Mouse (Mus musculus) cerebellum, adult (tissue): ENCODE results near the gene Fbxl16.
A peak's percentile ranks its signal among the peaks of the same experiment; 100 is the strongest.

Experiments used
- ATAC-seq: cut with Nextera tagmentation; 2 replicates; pipeline ENCODE4 v1.9.2; 2017; ENCODE audit warnings: mild to moderate bottlenecking, moderate library complexity, mixed read lengths; ENCODE audit not compliant: insufficient number of reproducible peaks, low FRiP score, low TSS enrichment

The Fbxl16 gene

GRCm38 (mm10) chr17:25827546-25828222, 18.8 kb downstream of the Fbxl16 start:
- ATAC-seq, result no peak

- ATAC-seq, result no peak
Observed at GRCm38 (mm10) chr17:25828223-25828594, 19.3 kb downstream of the Fbxl16 start.

GRCm38 (mm10) chr17:25828712-25829557, 20.1 kb downstream of the Fbxl16 start, which contains the start of gene Jmjd8:
TSS of gene Jmjd8 (plus strand) at chr17:25828867.
- peak; percentile 27; the same call in 1 of the 2 replicates for ATAC-seq

DNA sequence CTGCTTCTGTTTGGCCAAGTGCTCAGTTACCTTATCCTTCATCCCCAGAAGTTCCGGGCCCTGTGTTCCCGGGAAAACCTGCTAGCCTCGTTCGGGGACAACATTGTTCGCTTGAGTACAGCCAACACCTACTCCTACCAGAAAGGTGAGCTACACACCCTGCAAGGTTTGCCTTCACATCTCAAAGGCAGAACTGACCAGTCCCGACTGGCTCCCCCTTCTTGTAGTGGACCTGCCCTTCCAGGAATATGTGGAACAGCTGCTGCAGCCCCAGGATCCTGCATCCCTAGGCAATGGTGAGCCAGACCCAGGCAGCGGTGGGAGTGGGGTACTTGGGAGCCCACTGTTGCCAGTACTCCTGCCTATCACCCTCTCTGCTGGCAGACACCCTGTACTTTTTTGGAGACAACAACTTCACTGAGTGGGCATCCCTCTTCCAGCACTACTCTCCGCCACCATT, 20.7 kb downstream of the Fbxl16 start:
- ATAC-seq, result no peak

DNA sequence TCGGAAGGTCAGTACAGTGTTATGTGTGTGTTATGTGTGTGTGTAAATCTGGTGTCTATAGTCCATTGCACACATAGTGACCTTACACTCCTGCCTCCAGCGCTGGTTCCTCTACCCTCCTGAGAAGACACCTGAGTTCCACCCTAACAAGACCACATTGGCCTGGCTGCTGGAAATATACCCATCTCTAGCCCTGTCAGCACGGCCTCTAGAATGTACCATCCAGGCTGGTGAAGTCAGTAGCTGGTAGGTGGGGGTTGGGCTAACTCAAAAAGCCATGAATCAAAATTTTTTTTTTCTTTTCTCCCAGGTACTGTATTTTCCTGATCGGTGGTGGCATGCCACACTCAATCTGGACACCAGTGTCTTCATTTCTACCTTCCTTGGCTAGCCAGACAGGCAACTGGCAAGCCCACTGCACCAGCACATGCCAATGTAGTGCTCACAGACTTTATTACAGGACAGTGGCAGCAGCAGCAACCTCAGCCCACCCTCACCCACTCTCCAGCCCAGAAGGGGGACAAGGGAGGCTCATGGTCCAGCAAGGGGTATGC, 21.4 kb downstream of the Fbxl16 start:
- ATAC-seq, result no peak

GRCm38 (mm10) chr17:25830806-25831431, 22.0 kb downstream of the Fbxl16 start:
- ATAC-seq, result no peak

GRCm38 (mm10) chr17:25831451-25832281, 22.8 kb downstream of the Fbxl16 start:
- ATAC-seq, result no peak

GRCm38 (mm10) chr17:25832436-25833290, 23.8 kb downstream of the Fbxl16 start:
- peak; percentile 62 for ATAC-seq

DNA sequence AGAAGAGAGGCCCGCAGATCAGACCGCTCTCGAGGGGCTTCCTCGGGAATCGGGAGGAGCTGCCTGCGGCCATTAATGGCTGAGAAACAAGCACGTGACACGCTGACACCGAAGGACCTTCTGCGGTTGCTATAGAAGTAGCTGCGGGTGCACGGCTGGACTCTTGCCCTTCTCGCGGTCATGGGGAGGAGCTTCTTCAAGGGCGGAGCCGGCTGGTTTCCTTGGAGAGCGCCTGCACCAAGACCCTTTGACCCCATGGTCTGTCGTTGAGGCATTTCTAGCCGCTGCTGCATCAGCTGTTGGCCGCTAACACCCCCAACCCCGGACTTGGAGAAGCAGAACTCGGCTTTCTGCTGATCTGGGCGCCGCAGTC, 24.4 kb downstream of the Fbxl16 start, which contains the start of gene Stub1:
TSS of gene Stub1 (minus strand) at position 114 of the 373 bp plus-strand sequence.
- 0 out of 2 replicates have a peak, but pooled peaks have one; percentile 2 for ATAC-seq

DNA sequence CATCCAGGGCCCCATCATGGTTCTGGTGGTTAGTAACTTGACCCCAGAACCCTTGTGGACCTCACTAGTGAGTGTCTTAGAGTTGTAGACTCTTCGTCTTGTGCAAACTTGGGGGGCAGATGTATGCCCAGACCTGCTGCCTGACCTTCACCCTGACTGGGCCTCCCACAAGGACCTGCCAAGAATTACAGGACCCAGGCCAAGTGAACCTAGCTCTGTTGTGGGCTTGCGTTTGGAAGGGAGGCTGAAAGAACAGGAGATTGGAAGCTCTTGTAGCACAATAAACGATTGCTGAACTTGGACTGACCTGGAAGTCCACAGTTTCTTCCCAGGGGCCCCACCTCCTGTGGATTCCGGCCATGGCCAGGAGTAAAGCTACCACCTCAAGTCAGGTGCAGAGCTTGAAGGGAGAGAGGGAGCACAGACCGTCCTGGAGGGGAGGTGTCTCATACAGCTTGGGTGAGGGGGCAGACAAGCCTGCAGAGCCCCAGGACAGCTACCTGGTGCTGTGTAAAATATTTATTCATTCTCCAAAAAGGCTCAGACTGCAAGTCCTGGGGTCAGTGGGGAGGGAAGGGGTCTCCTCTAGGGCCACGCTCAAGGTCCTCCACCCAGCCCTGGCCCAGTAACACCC, 25.2 kb downstream of the Fbxl16 start:
- ATAC-seq, result no peak

GRCm38 (mm10) chr17:25834595-25835222, 25.8 kb downstream of the Fbxl16 start:
- ATAC-seq, result no peak

DNA sequence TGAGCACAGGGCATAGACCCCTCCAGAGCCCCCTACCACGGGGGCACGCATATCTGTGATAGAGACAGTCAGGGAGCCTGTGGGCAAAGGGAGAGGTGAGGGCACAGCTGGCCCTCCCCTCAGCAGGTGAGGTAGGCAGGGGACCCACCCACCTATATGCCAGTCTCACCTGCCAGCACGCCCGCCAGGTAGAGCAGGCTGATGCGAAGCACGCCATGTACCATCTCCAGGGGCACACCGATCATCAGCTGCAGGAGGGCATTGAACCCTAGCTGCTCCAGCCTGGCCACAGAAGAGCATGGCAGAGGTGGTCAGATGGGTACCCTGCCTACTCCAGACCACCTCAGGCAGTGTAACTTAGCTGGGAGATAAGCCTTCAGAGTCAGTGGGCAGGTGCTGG, 26.4 kb downstream of the Fbxl16 start:
- no peak for ATAC-seq

- no peak for ATAC-seq
Observed at GRCm38 (mm10) chr17:25835816-25836215, 26.9 kb downstream of the Fbxl16 start.

DNA sequence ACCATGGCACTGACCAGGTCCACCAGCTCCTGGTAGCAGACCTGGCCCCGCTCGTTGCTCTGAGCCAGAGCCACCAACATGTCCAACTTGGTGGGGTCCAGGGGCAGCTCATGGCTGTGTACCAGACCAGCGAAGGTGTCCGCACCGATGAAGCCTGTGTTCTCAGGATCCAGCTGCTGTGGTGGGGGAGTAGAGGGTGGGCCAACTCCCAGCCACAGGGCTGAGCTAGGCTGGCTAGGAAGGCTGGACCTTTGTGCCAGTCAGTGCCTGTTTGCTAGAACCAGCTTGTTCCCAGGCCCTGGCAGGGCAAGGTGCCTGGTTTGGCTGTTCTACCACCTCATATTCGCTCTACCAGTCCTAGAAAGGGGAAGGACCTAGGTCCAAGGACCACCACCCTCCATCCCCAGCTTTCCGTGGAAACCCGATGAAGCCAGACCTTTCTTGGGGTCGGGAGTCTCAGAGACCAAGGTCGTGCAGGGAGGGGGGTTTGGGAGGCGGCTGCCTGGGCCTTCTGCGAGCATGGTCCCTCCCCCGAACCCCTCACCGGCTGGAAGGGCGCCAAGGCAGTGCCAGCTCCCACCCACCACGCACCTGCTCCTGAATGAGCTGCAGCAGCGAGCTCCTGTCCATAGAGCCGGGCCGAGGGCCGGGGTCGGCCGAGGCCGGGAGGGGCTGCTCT, 27.7 kb downstream of the Fbxl16 start:
- no peak for ATAC-seq

DNA sequence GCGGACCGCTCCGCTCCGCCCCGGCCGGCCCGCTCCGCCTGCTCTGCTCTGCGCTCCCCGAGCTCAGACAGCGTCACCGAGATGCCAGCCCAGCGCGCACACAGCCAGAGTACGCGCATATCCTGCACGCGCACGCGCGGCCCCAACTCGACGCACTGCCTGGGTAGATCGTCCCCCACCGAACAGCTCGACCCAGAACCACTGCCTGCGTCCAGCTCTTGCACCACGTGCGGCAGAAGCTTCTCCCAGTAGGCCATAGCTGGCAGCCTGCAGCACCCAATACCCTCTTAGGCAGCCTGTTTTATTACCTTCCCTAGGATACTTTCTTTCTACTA, 28.2 kb downstream of the Fbxl16 start, which contains the start of gene Rhbdl1:
TSS of gene Rhbdl1 (minus strand) at position 220 of the 335 bp plus-strand sequence.
- peak; percentile 45; the same call in 1 of the 2 replicates for ATAC-seq

- ATAC-seq, result no peak
Observed at GRCm38 (mm10) chr17:25837533-25837932, 28.6 kb downstream of the Fbxl16 start.

GRCm38 (mm10) chr17:25838904-25839303, 30.0 kb downstream of the Fbxl16 start:
- ATAC-seq, result no peak
